Mouse (Mus musculus) bone marrow, adult 2 months (tissue): ENCODE measurements around the gene Cym.

Source experiments
- CTCF ChIP-seq: fragments of 200-500 bp; IDR thresholded peaks from 2 replicates; pipeline ENCODE4 v1.5.1; 2011; ENCODE audit warnings: low read length, control low read depth; ENCODE audit not compliant: control insufficient read depth, insufficient read depth
- POLR2A ChIP-seq: fragments of 200-500 bp; IDR thresholded peaks from 2 replicates; pipeline ENCODE4 v1.6.1; 2011; ENCODE audit warnings: low read depth, mild to moderate bottlenecking, control low read depth, low read length, borderline replicate concordance; ENCODE audit not compliant: control insufficient read depth

- TF ChIP-seq CTCF (no peak), POLR2A (no peak)
These were observed 49.6 kb downstream of the Cym start for GRCm38 (mm10) chr3:107171964-107172363.
